Mouse (Mus musculus) embryonic facial prominence, embryonic 10.5 days (tissue): ENCODE results near the gene Efcab7. TPM values are rescaled to one million over a fixed set of nuclear protein-coding genes. Genes with fewer than 3 reads are reported as not detected.

Source experiments
- DNase-seq: peaks from one replicate; pipeline ENCODE4 v3.0.0-alpha.2; 2017; ENCODE audit warnings: low spot score
- H3K27ac ChIP-seq: fragments of 300-500 bp; sonication (generic); replicated peaks from 2 replicates; pipeline ENCODE4 v1.5.1; 2016; ENCODE audit warnings: mild to moderate bottlenecking
- H3K27me3 ChIP-seq: fragments of 300-500 bp; sonication (generic); replicated peaks from 2 replicates; pipeline ENCODE4 v1.6.1; 2016; ENCODE audit warnings: low read depth, mild to moderate bottlenecking; ENCODE audit not compliant: poor library complexity, severe bottlenecking
- H3K36me3 ChIP-seq: fragments of 300-500 bp; sonication (generic); replicated peaks from 2 replicates; pipeline ENCODE4 v1.6.1; 2016; ENCODE audit warnings: mild to moderate bottlenecking, moderate library complexity
- H3K4me1 ChIP-seq: fragments of 300-500 bp; sonication (generic); 2 replicates; pipeline ENCODE4 v1.6.1; 2016
- H3K4me3 ChIP-seq: fragments of 300-500 bp; sonication (generic); 2 replicates; pipeline ENCODE4 v1.5.1; 2016; ENCODE audit warnings: mild to moderate bottlenecking, moderate library complexity
- H3K9me3 ChIP-seq: fragments of 300-500 bp; sonication (generic); 2 replicates; pipeline ENCODE4 v1.6.1; 2016; ENCODE audit warnings: mild to moderate bottlenecking
- WGBS: fragments of 180-500 bp; shearing (Covaris S2); methylation state at CpG from one replicate; pipeline ENCODE4 v1.1.7; 2016; 5-methylcytosine and 5-hydroxymethylcytosine counted together
- polyA plus RNA-seq: library from polyadenylated mRNA; unstranded; fragments of >200 nt; fragmentation: Nextera tagmentation; extraction: Ambion mirVana; gene quantifications from 2 replicates; pipeline ENCODE4 v1.2.1, GENCODE M21; 2016

Gene Efcab7
- polyA plus RNA-seq, 1 experiment from 2014 or later: 23.7 TPM

- Histone ChIP-seq H3K27me3 (0 out of 2 replicates have a peak, but pooled peaks cover 4% of the 10 kb centered on the region), H3K4me1 (peaks cover 27% of the 10 kb centered on the region), H3K9me3 (no peaks in the 10 kb centered on the region), H3K27ac (peak within 1 kb of the TSS; percentile 88), H3K4me3 (peak within 1 kb of the TSS; percentile 78), H3K36me3 (no peaks in the 10 kb centered on the region)
- under 1% methylated on average over 57 of the region's 57 CpGs for WGBS
- peak; percentile 86 for DNase-seq
Measured at GRCm38 (mm10) chr4:99929613-99930517, 100.9 kb downstream of the Efcab7 start, which contains the start of gene Itgb3bp. TSS of gene Itgb3bp (minus strand) at chr4:99929813.

DNA sequence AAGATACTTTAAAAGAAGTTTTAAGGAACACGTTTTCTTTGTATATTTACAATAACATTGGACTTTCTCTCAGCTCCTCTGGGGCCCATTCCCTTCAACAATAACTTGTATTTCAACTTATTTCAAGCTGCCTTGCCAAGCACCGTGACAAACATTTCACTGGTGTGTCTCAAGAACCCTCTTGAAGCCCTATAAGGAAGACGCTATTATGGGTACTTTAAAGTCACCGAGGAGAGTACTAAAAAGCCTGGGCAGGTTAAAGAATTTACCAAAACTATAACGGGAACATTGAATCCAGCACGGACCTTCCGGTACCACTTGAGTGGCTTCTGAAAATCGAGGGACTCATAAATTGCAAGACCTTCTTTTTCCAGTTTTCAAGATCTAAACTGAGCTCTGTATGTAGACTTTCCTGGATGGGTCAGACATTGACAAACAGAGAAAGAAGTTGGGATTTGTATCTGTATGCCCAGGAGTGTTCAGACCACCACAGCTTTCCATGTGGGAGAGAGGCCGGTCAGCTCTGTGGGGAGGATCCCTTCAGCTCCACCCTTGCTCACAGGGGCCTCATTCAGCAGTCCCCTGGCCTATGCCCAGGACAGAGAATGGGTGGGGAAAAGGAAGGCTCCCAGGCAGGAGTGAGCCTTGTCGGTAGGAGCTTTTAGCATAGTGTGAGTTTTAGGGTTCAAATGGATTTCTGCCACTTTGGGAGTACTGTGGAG is 101.7 kb downstream of the Efcab7 start:
- 53% methylated on average over 10 of the region's 10 CpGs for WGBS
- 0 out of 2 replicates have a peak, but pooled peaks cover 4% of the 10 kb centered on the region for H3K27me3 ChIP-seq
- H3K27ac ChIP-seq: no peak overlapping the region
- H3K36me3 ChIP-seq: 0 out of 2 replicates have a peak, but pooled peaks cover 4% of the 10 kb centered on the region
- H3K4me3 ChIP-seq: peak overlapping the region; percentile 78
- no peak for DNase-seq
- peaks cover 27% of the 10 kb centered on the region for H3K4me1 ChIP-seq
- no peaks in the 10 kb centered on the region for H3K9me3 ChIP-seq

DNA sequence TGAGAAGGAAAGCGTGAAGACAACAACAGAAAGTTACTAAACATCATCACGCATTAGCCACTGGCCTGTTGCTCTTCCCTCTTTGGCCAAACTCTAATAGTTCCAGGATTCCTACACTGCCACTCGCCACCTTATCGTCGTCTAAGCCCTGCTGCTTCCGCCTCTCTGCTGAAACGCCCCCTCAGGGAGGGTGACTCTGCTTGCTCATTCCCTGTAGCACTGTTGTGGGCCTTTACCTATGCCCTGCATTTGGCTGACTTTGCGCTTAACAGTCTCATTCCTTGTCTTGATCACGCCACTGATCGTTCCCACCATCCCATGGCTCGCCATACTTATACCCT is 102.2 kb downstream of the Efcab7 start:
- peaks cover 27% of the 10 kb centered on the region for H3K4me1 ChIP-seq
- H3K36me3 ChIP-seq: 0 out of 2 replicates have a peak, but pooled peaks cover 4% of the 10 kb centered on the region
- no peaks in the 10 kb centered on the region for H3K9me3 ChIP-seq
- no peak overlapping the region for H3K27ac ChIP-seq
- no peak for DNase-seq
- WGBS: 65% methylated on average over 11 of the region's 11 CpGs
- no peak overlapping the region for H3K4me3 ChIP-seq
- H3K27me3 ChIP-seq: 0 out of 2 replicates have a peak, but pooled peaks cover 4% of the 10 kb centered on the region

DNA sequence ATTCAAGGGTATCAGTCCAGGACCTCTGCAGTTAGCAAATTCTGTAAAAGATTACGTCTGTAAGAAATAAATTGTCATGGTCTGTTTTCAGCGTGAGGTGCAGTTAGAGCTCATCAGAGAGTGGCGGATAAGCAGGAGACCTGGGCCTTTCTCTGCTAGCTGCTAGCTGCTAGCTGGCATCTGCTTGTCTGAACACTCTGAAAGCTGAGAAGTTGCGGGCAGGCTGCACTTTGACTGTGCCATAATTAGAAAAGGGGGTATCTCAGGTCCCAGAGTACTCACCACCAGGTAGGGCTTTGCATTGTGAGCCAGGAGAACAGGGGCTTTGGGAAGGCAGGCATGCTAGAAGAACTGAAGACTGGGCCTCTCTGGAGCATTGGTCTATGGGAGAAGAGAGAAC is 102.8 kb downstream of the Efcab7 start:
- peaks cover 27% of the 10 kb centered on the region for H3K4me1 ChIP-seq
- 0 out of 2 replicates have a peak, but pooled peaks cover 4% of the 10 kb centered on the region for H3K36me3 ChIP-seq
- no peak overlapping the region for H3K4me3 ChIP-seq
- no peak for DNase-seq
- 80% methylated on average over 4 of the region's 4 CpGs for WGBS
- H3K9me3 ChIP-seq: no peaks in the 10 kb centered on the region
- 0 out of 2 replicates have a peak, but pooled peaks cover 4% of the 10 kb centered on the region for H3K27me3 ChIP-seq
- no peak overlapping the region for H3K27ac ChIP-seq

- Histone ChIP-seq H3K27ac (no peak overlapping the region), H3K4me1 (peaks cover 26% of the 10 kb centered on the region), H3K9me3 (no peaks in the 10 kb centered on the region), H3K27me3 (0 out of 2 replicates have a peak, but pooled peaks cover 4% of the 10 kb centered on the region), H3K36me3 (0 out of 2 replicates have a peak, but pooled peaks cover 4% of the 10 kb centered on the region), H3K4me3 (no peak overlapping the region)
- no peak for DNase-seq
- WGBS: 92% methylated on average over 7 of the region's 7 CpGs
Measured at GRCm38 (mm10) chr4:99934859-99935258, 105.9 kb downstream of the Efcab7 start.

DNA sequence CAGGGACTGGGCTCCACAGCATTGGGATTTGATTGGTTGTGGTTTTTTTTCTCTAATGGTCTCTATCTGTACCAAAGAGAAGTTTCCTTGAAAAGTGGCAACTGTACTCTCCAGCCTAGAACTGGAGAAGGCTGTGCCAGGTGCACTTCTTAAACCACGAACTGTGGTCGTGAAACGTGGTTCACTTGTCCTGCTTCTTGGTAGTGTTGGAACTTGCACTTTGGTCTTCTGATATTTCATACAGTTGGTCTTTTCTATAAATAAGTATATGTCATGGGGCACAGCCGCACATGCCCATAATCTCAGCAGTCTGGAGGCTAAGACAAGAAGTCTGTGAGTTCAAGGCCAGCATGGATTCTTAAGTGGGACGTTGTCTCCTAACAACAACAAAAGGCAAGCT is 107.3 kb downstream of the Efcab7 start:
- Histone ChIP-seq H3K27ac (no peak overlapping the region), H3K9me3 (no peaks in the 10 kb centered on the region), H3K36me3 (0 out of 2 replicates have a peak, but pooled peaks cover 4% of the 10 kb centered on the region), H3K27me3 (no peaks in the 10 kb centered on the region), H3K4me1 (peaks cover 11% of the 10 kb centered on the region), H3K4me3 (no peak overlapping the region)
- DNase-seq: no peak
- WGBS: 90% methylated on average over 5 of the region's 5 CpGs

DNA sequence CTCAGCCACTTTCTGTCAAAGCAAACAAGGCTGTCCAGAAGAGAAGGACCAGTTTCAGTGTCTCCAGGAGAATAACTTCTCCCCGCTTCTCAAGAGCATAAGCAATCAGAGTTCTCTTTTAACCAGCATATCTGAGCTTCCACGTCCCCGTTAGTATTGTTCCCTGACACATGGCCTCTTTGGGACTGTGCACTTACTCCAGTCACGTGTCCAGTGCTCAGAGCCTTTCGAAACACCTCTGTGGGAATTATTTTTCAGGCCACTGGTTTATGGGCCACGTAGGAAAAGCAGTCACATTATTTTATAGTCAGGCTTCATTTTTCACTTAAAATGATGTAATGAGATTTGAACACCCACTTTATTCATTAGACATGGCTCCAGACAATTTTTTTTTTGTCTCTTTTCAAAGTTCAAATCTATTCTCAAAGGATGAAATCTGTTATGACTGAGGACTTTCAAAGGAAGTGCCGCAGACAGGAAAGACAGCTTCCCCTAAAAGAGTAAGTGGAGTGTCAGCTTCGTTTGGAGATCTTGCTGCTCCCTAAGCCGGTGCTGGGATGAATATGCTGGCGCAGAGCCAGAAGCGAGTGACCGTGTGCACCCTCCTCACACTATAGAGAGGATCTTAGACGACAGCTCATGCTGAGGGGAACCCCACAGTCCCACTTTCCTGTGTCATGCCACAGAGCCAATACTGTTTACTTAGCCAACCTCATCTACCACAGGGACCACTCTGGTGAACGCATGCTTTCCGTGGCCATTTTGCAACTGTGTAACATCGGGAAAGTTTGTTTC is 110.9 kb downstream of the Efcab7 start:
- no peak overlapping the region for H3K4me3 ChIP-seq
- H3K4me1 ChIP-seq: 0 out of 2 replicates have a peak, but pooled peaks cover 6% of the 10 kb centered on the region
- no peaks in the 10 kb centered on the region for H3K9me3 ChIP-seq
- no peak for DNase-seq
- 81% methylated on average over 16 of the region's 16 CpGs for WGBS
- 0 out of 2 replicates have a peak, but pooled peaks cover 4% of the 10 kb centered on the region for H3K36me3 ChIP-seq
- H3K27ac ChIP-seq: no peak overlapping the region
- H3K27me3 ChIP-seq: no peaks in the 10 kb centered on the region

GRCm38 (mm10) chr4:99941655-99942414 is 112.8 kb downstream of the Efcab7 start:
- no peak for DNase-seq
- 0 out of 2 replicates have a peak, but pooled peaks cover 6% of the 10 kb centered on the region for H3K4me1 ChIP-seq
- H3K36me3 ChIP-seq: no peaks in the 10 kb centered on the region
- H3K27me3 ChIP-seq: no peaks in the 10 kb centered on the region
- no peaks in the 10 kb centered on the region for H3K9me3 ChIP-seq
- H3K4me3 ChIP-seq: no peak overlapping the region
- WGBS: 86% methylated on average over 10 of the region's 10 CpGs
- no peak overlapping the region for H3K27ac ChIP-seq

DNA sequence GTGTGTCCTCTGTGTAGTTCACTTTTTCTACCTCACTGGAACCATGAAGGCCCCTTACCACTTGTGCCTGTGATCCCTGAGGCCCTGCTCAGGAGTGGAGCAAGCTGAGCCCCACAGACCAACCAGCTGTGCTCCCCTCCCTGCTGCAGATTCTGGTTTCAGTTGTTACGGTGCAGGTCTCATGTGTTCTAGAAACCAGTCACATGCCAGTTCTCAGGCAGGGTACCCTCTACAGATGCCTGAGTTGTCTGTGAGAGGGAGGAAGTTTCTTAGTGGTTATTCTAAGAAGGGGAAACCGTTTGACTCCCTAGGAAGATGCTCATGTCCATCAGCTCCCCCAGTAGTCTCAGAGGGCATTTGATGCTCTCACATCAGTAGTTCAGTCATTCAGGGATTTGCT is 115.6 kb downstream of the Efcab7 start:
- no peaks in the 10 kb centered on the region for H3K36me3 ChIP-seq

GRCm38 (mm10) chr4:99945011-99945410 is 116.0 kb downstream of the Efcab7 start:
- Histone ChIP-seq H3K9me3 (no peaks in the 10 kb centered on the region), H3K27me3 (no peaks in the 10 kb centered on the region), H3K36me3 (no peaks in the 10 kb centered on the region), H3K4me1 (no peaks in the 10 kb centered on the region; the same call in 1 of the 2 replicates), H3K27ac (no peak overlapping the region), H3K4me3 (no peak overlapping the region)
- DNase-seq: no peak
- WGBS: 94% methylated on average over 7 of the region's 7 CpGs

More for the DNA sequence above, 115.6 kb downstream of the Efcab7 start:
- Histone ChIP-seq H3K4me3 (no peak overlapping the region), H3K4me1 (peaks cover 1% of the 10 kb centered on the region; the same call in 1 of the 2 replicates), H3K9me3 (no peaks in the 10 kb centered on the region), H3K27ac (no peak overlapping the region), H3K27me3 (no peaks in the 10 kb centered on the region)
- WGBS: 80% methylated on average over 2 of the region's 2 CpGs
- no peak for DNase-seq

DNA sequence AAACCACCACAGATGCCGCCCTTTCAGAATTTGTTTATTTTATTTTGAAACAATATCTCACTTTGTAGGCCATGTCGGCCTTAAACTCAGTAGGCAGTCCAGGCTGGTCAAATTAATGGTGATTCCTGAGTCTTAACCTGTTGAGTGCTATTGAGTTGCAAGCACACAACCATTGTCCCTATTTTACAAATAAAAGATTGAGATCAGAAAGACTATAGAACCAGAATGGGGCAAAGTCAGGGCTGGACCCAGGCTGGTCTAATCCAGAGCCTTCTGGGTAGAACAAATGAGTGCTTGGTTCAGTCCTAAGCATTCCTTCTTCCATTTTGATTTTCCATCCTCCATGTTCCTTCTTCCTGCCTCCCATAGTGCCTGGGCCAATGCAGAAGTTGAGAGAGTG is 117.5 kb downstream of the Efcab7 start:
- H3K27me3 ChIP-seq: no peaks in the 10 kb centered on the region
- no peak overlapping the region for H3K4me3 ChIP-seq
- H3K27ac ChIP-seq: no peak overlapping the region
- no peaks in the 10 kb centered on the region; the same call in 1 of the 2 replicates for H3K4me1 ChIP-seq
- no peaks in the 10 kb centered on the region for H3K9me3 ChIP-seq
- H3K36me3 ChIP-seq: no peaks in the 10 kb centered on the region
- DNase-seq: no peak
- whole genome bisulfite sequencing: 80% methylated on average over 2 of the region's 2 CpGs
